Mouse (Mus musculus): Measurements from ENCODE around the gene Atp5l. TPM values are rescaled to one million over a fixed set of nuclear protein-coding genes. Genes with fewer than 3 reads are reported as not detected.

Gene Atp5l
- polyA plus RNA-seq, 1 experiment = 773 TPM

GRCm38 (mm10) chr9:44874198-44874597 lies 46.3 kb downstream of the Atp5l start:
- Histone ChIP-seq H3K4me2 (ENCODE audit: low read depth) (no peak overlapping the region), H3K27me3 (ENCODE audit: control insufficient read depth, insufficient read depth, insufficient read length) (no peaks in the 10 kb centered on the region), H3K79me2 (ENCODE audit: control insufficient read depth, insufficient read depth) (peaks cover 98% of the 10 kb centered on the region), H3K36me3 (ENCODE audit: control insufficient read depth, insufficient read depth) (peaks cover 10% of the 10 kb centered on the region), H3K4me3 (no peak overlapping the region), H3ac (ENCODE audit: control insufficient read depth, insufficient read length) (no peak overlapping the region)
- no peak for TF ChIP-seq POLR2A (IDR thresholded peaks at IDR 0.05; ENCODE audit: insufficient read length, low read depth)
- no peak for TF ChIP-seq MYOD1 (IDR thresholded peaks at IDR 0.05; ENCODE audit: control insufficient read depth in 1 of 3, insufficient read length in 2 of 3, low read depth in 2 of 3)
- no peak for TF ChIP-seq REST (IDR thresholded peaks at IDR 0.05; ENCODE audit: insufficient read depth, insufficient read length)
- TF ChIP-seq MAX (IDR thresholded peaks at IDR 0.05; ENCODE audit: low read depth) = no peak
- TF ChIP-seq SRF (IDR thresholded peaks at IDR 0.05; ENCODE audit: control insufficient read depth, insufficient read length, low read depth) = no peak
- no peak for TF ChIP-seq USF1 (IDR thresholded peaks at IDR 0.05; ENCODE audit: low read depth)
- TF ChIP-seq MYOG (IDR thresholded peaks at IDR 0.05; ENCODE audit: control insufficient read depth in 1 of 3, insufficient read depth in 1 of 3, insufficient read length in 2 of 3, low read depth in 2 of 3) = no peak
- no peak for TF ChIP-seq E2F4 (IDR thresholded peaks at IDR 0.05; ENCODE audit: insufficient read depth)

GRCm38 (mm10) chr9:44873665-44874064 lies 46.9 kb downstream of the Atp5l start:
- H3K27me3 ChIP-seq (ENCODE audit: control insufficient read depth, insufficient read depth, insufficient read length) = no peaks in the 10 kb centered on the region
- H3K36me3 ChIP-seq (ENCODE audit: control insufficient read depth, insufficient read depth) = peaks cover 10% of the 10 kb centered on the region
- H3ac ChIP-seq (ENCODE audit: control insufficient read depth, insufficient read length) = no peak overlapping the region
- H3K4me2 ChIP-seq (ENCODE audit: low read depth) = no peak overlapping the region
- TF ChIP-seq POLR2AphosphoS2 (IDR thresholded peaks at IDR 0.05; ENCODE audit: insufficient read length, low read depth) (no peak), POLR2A (IDR thresholded peaks at IDR 0.05; ENCODE audit: insufficient read length, low read depth) (no peak), MYOG (IDR thresholded peaks at IDR 0.05; ENCODE audit: control insufficient read depth in 1 of 3, insufficient read depth in 1 of 3, insufficient read length in 2 of 3, low read depth in 2 of 3) (no peak), TCF12 (IDR thresholded peaks at IDR 0.05; ENCODE audit: insufficient read depth, poor library complexity, severe bottlenecking) (no peak), E2F4 (IDR thresholded peaks at IDR 0.05; ENCODE audit: insufficient read depth) (no peak), SRF (IDR thresholded peaks at IDR 0.05; ENCODE audit: control insufficient read depth, insufficient read length, low read depth) (no peak), MAX (IDR thresholded peaks at IDR 0.05; ENCODE audit: low read depth) (no peak)
- peaks cover 100% of the 10 kb centered on the region for H3K79me2 ChIP-seq (ENCODE audit: control insufficient read depth, insufficient read depth)
- no peak overlapping the region for H3K4me3 ChIP-seq

- no peak overlapping the region for H3ac ChIP-seq (ENCODE audit: control insufficient read depth, insufficient read length)
Measured at GRCm38 (mm10) chr9:44868336-44869094, 52.0 kb downstream of the Atp5l start.

GRCm38 (mm10) chr9:44867664-44868063 lies 52.9 kb downstream of the Atp5l start:
- Histone ChIP-seq H3K79me2 (ENCODE audit: control insufficient read depth, insufficient read depth) (peaks cover 84% of the 10 kb centered on the region), H3K4me2 (ENCODE audit: low read depth) (no peak overlapping the region), H3K4me3 (no peak overlapping the region), H3K27me3 (ENCODE audit: control insufficient read depth, insufficient read depth, insufficient read length) (no peaks in the 10 kb centered on the region), H3ac (ENCODE audit: control insufficient read depth, insufficient read length) (no peak overlapping the region), H3K36me3 (ENCODE audit: control insufficient read depth, insufficient read depth) (peaks cover 5% of the 10 kb centered on the region)
- TF ChIP-seq REST (IDR thresholded peaks at IDR 0.05; ENCODE audit: insufficient read depth, insufficient read length) = no peak
- no peak for TF ChIP-seq MYOD1 (IDR thresholded peaks at IDR 0.05; ENCODE audit: control insufficient read depth in 1 of 3, insufficient read length in 2 of 3, low read depth in 2 of 3)
- TF ChIP-seq MYOG (IDR thresholded peaks at IDR 0.05; ENCODE audit: control insufficient read depth in 1 of 3, insufficient read depth in 1 of 3, insufficient read length in 2 of 3, low read depth in 2 of 3) = no peak
- TF ChIP-seq USF1 (IDR thresholded peaks at IDR 0.05; ENCODE audit: low read depth) = no peak
- TF ChIP-seq TCF3 (IDR thresholded peaks at IDR 0.05; ENCODE audit: insufficient read length, low read depth) = no peak

More at GRCm38 (mm10) chr9:44868336-44869094, 52.0 kb downstream of the Atp5l start:
- Histone ChIP-seq H3K79me2 (ENCODE audit: control insufficient read depth, insufficient read depth) (peaks cover 84% of the 10 kb centered on the region), H3K27me3 (ENCODE audit: control insufficient read depth, insufficient read depth, insufficient read length) (no peaks in the 10 kb centered on the region), H3K36me3 (ENCODE audit: control insufficient read depth, insufficient read depth) (peaks cover 5% of the 10 kb centered on the region), H3K4me3 (no peak overlapping the region), H3K4me2 (ENCODE audit: low read depth) (no peak overlapping the region)
- no peak for TF ChIP-seq POLR2A (IDR thresholded peaks at IDR 0.05; ENCODE audit: insufficient read length, low read depth)
- no peak for TF ChIP-seq POLR2AphosphoS2 (IDR thresholded peaks at IDR 0.05; ENCODE audit: insufficient read length, low read depth)
- no peak for TF ChIP-seq REST (IDR thresholded peaks at IDR 0.05; ENCODE audit: insufficient read depth, insufficient read length)
- TF ChIP-seq MYOD1 (IDR thresholded peaks at IDR 0.05; ENCODE audit: control insufficient read depth in 1 of 3, insufficient read length in 2 of 3, low read depth in 2 of 3) = no peak
- TF ChIP-seq TCF12 (IDR thresholded peaks at IDR 0.05; ENCODE audit: insufficient read depth, poor library complexity, severe bottlenecking) = no peak
- TF ChIP-seq TCF3 (IDR thresholded peaks at IDR 0.05; ENCODE audit: insufficient read length, low read depth) = no peak
- no peak for TF ChIP-seq MAX (IDR thresholded peaks at IDR 0.05; ENCODE audit: low read depth)
- TF ChIP-seq USF1 (IDR thresholded peaks at IDR 0.05; ENCODE audit: low read depth) = no peak

GRCm38 (mm10) chr9:44866501-44867240 lies 53.9 kb downstream of the Atp5l start:
- TF ChIP-seq TCF12 (IDR thresholded peaks at IDR 0.05; ENCODE audit: insufficient read depth, poor library complexity, severe bottlenecking) = no peak
- TF ChIP-seq SRF (IDR thresholded peaks at IDR 0.05; ENCODE audit: control insufficient read depth, insufficient read length, low read depth) = no peak
- no peak for TF ChIP-seq TCF3 (IDR thresholded peaks at IDR 0.05; ENCODE audit: insufficient read length, low read depth)
- no peak for TF ChIP-seq MAX (IDR thresholded peaks at IDR 0.05; ENCODE audit: low read depth)
- TF ChIP-seq MYOD1 (IDR thresholded peaks at IDR 0.05; ENCODE audit: control insufficient read depth in 1 of 3, insufficient read length in 2 of 3, low read depth in 2 of 3) = no peak
- H3K4me2 ChIP-seq (ENCODE audit: low read depth) = no peak overlapping the region
- no peaks in the 10 kb centered on the region for H3K27me3 ChIP-seq (ENCODE audit: control insufficient read depth, insufficient read depth, insufficient read length)
- H3ac ChIP-seq (ENCODE audit: control insufficient read depth, insufficient read length) = no peak overlapping the region
- no peak overlapping the region for H3K4me3 ChIP-seq
- H3K36me3 ChIP-seq (ENCODE audit: control insufficient read depth, insufficient read depth) = peaks cover 12% of the 10 kb centered on the region
- peaks cover 84% of the 10 kb centered on the region for H3K79me2 ChIP-seq (ENCODE audit: control insufficient read depth, insufficient read depth)

Other genes starting within 250 kb of the Atp5l start
- 0.02 TPM for gene Treh, start 247.5 kb downstream of the Atp5l start, polyA plus RNA-seq (2012; fragmentation: generic; extraction: Trizol)
- 62.2 TPM for gene Phldb1, start 185.5 kb downstream of the Atp5l start, polyA plus RNA-seq (2012; fragmentation: generic; extraction: Trizol)
- 40.6 TPM for gene Arcn1, start 152.9 kb downstream of the Atp5l start, polyA plus RNA-seq (2012; fragmentation: generic; extraction: Trizol)
- gene Ift46, start 152.8 kb downstream of the Atp5l start, polyA plus RNA-seq (2012; fragmentation: generic; extraction: Trizol) = 74.9 TPM
- 1.2 TPM for gene Tmem25, start 121.4 kb downstream of the Atp5l start, polyA plus RNA-seq (2012; fragmentation: generic; extraction: Trizol)
- 0.12 TPM for gene Ttc36, start 117.7 kb downstream of the Atp5l start, polyA plus RNA-seq (2012; fragmentation: generic; extraction: Trizol)
- 4.5 TPM for gene Kmt2a, start 39.4 kb downstream of the Atp5l start, polyA plus RNA-seq (2012; fragmentation: generic; extraction: Trizol)
- 13.3 TPM for gene Ube4a, start 44.9 kb upstream of the Atp5l start, polyA plus RNA-seq (2012; fragmentation: generic; extraction: Trizol)
- 0.06 TPM for gene Cd3g, start 59.7 kb upstream of the Atp5l start, polyA plus RNA-seq (2012; fragmentation: generic; extraction: Trizol)
- gene Cd3d, start 61.0 kb upstream of the Atp5l start, polyA plus RNA-seq (2012; fragmentation: generic; extraction: Trizol) = not detected
- not detected for gene Cd3e, start 88.9 kb upstream of the Atp5l start, polyA plus RNA-seq (2012; fragmentation: generic; extraction: Trizol)
- gene Mpzl2, start 119.1 kb upstream of the Atp5l start, polyA plus RNA-seq (2012; fragmentation: generic; extraction: Trizol) = not detected
- gene Mpzl3, start 134.4 kb upstream of the Atp5l start, polyA plus RNA-seq (2012; fragmentation: generic; extraction: Trizol) = 0.47 TPM
- gene Jaml, start 158.4 kb upstream of the Atp5l start, polyA plus RNA-seq (2012; fragmentation: generic; extraction: Trizol) = not detected
- gene Scn2b, start 197.0 kb upstream of the Atp5l start, polyA plus RNA-seq (2012; fragmentation: generic; extraction: Trizol) = not detected
- not detected for gene Scn4b, start 217.7 kb upstream of the Atp5l start, polyA plus RNA-seq (2012; fragmentation: generic; extraction: Trizol)

Data from myocyte (in vitro differentiated cells).